Mouse (Mus musculus) retina, postnatal 7 days (tissue): Measurements from ENCODE around the gene Srsf2.
"Not testable (repeated sequence)": the region's sequence is repeated elsewhere in the genome, so short reads cannot be mapped to it uniquely, and the experiment has no call there.

Experiments
- DNase-seq: peaks from one replicate; pipeline ENCODE4 v3.0.0-alpha.2; 2012; ENCODE audit warnings: low read depth, low spot score

The Srsf2 gene

GRCm38 (mm10) chr11:116852891-116853511 is at the start of gene Srsf2:
TSS of gene Srsf2 (minus strand) at chr11:116853094.
- DNase-seq: peak; percentile 95

GRCm38 (mm10) chr11:116902588-116902987 is 49.7 kb upstream of the Srsf2 start:
- DNase-seq: not testable (repeated sequence)

DNA sequence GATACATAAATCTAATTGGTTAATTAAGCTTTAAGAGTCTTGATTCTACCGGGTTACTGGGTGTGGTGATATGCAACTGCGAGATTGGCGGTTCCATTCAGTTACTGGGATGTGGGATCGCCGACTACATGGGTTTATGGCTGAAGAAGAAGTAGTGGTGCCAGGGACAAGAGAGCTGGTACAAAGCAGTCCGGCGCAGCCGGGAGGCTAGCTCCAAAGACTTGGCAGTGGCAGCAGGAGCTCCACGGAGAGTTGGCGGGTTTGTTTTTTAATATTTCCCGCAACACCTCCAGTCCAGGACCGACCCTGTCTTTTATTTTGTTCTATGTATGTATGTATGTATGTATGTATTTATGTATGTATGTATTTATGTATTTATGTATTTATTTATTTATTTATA is 46.4 kb upstream of the Srsf2 start:
- DNase-seq: no peak

GRCm38 (mm10) chr11:116895402-116895801 is 42.5 kb upstream of the Srsf2 start:
- DNase-seq: no peak

- DNase-seq: no peak
Measured at GRCm38 (mm10) chr11:116893532-116894442, 40.9 kb upstream of the Srsf2 start.

DNA sequence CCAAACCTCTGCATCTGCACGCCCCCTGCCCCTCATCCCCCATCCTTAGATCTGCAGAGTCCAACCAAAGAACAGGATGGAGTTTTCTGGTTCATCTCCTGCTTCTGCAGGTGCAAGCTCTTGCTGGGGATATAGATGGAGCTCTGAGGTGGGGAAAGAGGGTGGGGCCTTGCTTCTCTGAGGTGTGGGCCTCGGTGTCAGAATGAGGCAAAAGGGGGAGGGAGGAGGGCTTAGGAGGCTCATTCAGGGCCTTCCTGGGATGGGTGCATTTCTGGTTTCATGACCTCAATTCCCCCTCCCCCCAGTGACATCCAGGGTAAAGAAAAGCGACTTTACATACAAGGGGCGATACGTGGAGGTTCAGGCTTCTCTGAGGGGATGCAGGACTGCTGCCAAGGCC is 34.2 kb upstream of the Srsf2 start:
- no peak for DNase-seq

DNA sequence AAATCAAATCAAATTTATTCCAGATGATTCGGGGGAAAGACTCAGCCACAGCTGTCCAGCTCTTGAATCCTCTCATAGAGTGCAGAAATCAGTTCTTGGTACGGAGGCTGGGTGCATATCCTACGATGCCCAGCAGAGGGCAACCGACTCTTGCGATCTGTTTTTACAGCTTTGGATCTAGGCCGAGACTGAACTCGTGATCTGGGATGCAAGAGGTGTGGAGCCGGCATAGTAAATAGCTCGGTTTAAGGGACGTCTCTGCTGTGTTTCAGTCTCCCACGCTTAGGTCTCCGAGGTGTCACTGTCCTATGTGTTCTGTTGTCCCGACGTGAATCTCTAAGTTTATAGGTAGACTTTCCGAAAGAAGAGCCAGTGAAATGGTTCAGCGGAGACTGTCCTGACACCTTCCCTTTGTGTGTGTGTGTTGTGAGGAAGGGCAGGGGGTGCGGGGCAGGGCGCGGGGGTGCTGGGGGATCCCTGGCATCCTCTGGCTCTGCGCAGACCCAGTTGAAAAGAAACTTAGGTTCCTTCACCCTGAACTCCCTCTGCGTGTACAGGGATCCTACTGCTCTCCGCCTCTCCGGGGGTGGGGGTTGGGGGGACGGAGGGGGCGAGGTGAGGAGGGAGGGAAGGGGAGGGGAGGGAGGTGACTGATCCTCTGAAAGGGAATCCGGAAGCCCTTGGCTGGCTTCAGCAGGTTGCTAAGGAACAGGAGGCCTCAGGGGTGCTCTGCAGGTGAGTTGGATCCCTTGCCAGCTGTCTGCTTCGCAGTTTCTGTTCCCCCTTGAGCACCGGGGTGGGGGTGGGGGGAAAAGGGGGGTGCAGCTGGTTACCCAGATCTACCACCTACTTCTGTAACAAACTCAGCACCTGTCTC is 32.6 kb upstream of the Srsf2 start:
- peak; percentile 76 for DNase-seq

DNA sequence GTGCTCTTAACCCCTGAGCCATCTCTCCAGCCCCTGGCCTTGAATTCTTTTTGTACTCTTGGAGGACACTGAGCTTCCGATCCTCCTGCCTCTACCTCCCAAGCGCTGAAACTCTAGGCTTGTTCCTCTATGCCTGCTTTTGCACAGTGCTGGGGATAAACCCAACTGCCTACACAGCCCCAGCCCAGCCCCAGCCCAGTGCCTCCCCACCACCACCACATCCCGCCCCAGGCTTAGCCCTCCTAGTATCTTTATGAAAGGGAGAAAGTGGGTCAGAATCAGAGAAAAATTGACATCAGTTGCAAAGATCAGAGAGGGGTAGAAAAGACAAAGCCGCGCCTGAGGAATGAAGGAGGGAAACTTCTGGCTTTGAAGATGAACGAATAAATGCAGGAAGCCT is 31.2 kb upstream of the Srsf2 start:
- DNase-seq: no peak

DNA sequence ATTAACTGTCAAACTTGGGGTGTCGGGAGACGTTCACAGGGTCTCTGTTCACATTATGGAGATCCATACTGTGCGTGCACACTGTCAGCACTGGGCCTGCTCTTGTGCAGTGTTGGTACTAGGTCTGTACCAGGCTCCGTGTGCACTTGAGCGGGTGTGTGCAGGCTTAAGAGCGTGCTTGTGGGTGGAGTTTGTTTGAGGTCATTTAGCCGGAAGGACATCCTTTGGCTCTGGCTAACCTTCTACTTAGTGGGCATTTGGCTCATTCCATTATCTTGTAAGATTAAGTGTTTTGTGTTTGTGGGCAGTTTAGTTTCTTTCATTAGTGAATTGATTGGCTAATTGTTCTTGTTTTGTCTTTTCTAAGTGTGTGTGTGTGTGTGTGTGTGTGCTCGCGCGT is 29.6 kb upstream of the Srsf2 start:
- no peak for DNase-seq

- no peak for DNase-seq
Measured at GRCm38 (mm10) chr11:116881440-116881839, 28.5 kb upstream of the Srsf2 start.

- DNase-seq: no peak
Measured at GRCm38 (mm10) chr11:116880839-116881238, 27.9 kb upstream of the Srsf2 start.

GRCm38 (mm10) chr11:116878454-116878853 is 25.6 kb upstream of the Srsf2 start:
- DNase-seq: no peak

DNA sequence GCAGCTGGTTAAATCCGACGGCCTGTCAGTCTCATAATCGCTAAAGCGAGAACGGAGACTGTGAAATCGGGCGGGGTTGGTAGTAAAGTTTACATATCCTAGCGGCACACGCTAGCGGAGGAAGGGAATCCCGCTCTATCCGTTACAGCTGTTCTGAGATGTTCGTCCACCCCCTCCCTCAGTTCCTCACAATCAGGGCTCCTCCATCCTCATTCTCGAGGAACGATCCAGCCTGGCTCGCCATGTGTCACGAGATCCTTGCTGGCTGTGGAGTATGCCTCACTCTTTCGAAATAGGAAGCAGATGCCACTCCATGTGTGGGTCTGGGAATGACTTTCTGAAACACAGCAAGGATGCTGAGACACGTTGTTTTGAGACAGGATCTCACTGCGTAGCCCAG is 21.1 kb upstream of the Srsf2 start:
- DNase-seq: no peak

GRCm38 (mm10) chr11:116871538-116871937 is 18.6 kb upstream of the Srsf2 start:
- DNase-seq: no peak

DNA sequence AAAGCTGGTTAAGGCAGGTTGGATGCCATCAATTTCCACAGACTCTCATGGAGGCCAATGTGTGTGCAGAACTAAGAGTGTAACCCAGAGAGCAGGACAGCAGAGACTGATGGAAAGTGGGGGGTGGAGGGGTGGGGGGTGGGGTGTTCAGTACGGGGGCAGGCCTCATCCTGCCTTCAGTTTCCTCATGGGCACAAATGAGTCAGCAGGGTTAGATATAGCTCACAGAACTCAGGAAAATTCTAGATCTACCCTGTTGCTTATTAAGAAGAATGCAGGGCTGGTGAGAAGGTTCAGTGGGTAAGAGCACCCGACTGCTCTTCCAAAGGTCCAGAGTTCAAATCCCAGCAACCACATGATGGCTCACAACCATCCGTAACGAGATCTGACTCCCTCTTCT is 16.7 kb upstream of the Srsf2 start:
- no peak for DNase-seq

GRCm38 (mm10) chr11:116869223-116869622 is 16.3 kb upstream of the Srsf2 start:
- DNase-seq: no peak

- no peak for DNase-seq
Measured at GRCm38 (mm10) chr11:116868129-116868528, 15.2 kb upstream of the Srsf2 start.

GRCm38 (mm10) chr11:116865945-116866585 is 13.2 kb upstream of the Srsf2 start:
- DNase-seq: no peak

GRCm38 (mm10) chr11:116864444-116864843 is 11.6 kb upstream of the Srsf2 start:
- DNase-seq: no peak

GRCm38 (mm10) chr11:116857183-116857850 is 4.4 kb upstream of the Srsf2 start:
- DNase-seq: no peak

- DNase-seq: no peak
Measured at GRCm38 (mm10) chr11:116854279-116854678, 1.4 kb upstream of the Srsf2 start.
